In the genomic region with DNA sequence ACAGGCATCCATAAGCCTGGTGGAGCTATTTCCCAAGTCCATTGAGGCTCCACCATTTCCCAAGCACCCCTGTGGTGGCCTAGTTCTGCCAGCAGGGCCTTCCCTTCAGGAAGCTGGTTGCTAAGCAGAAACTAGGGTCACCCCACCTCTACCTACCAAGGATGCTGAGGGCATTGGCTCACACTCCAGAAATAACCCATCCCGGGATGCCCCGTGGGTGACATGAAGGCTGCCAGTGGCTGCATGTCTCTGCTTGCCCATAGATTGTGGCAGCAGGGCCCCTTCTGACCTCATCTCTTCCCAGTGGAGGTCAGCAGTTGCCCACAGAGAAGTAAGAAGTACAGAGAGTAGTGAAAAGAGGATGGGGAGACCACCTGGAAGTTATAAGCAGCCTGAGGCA, we compare ENCODE assay signal across 23 mouse cellular contexts. TPM values are rescaled to one million over a fixed set of nuclear protein-coding genes. Genes with fewer than 3 reads are reported as not detected.
"Had no signal": no experiment of that assay in that cellular context is flagged by ENCODE, and none has a peak within 500 bp of the region (broad histone marks: within the 10 kb centered on the region; RNA-seq: fewer than 3 reads in every experiment).

No protein-coding gene starts in this region.

- H3K36me3 ChIP-seq: limb, embryonic 10.5 days; limb, embryonic 13.5 days; liver, embryonic 12.5 days; liver, embryonic 15.5 days had no signal

- ATAC-seq: liver, embryonic 12.5 days had no signal

- H3K27me3 ChIP-seq: limb, embryonic 13.5 days; liver, embryonic 15.5 days had no signal

- H3K9ac ChIP-seq: limb, embryonic 13.5 days; liver, embryonic 12.5 days; liver, embryonic 15.5 days had no signal

- H3K4me1 ChIP-seq: limb, embryonic 10.5 days; limb, embryonic 13.5 days; liver, embryonic 12.5 days; liver, embryonic 15.5 days had no signal

- H3K9me3 ChIP-seq: limb, embryonic 10.5 days; limb, embryonic 13.5 days; liver, embryonic 12.5 days; liver, embryonic 15.5 days had no signal

- H3K4me3 ChIP-seq: layer of hippocampus, adult 2 months; limb, embryonic 10.5 days; limb, embryonic 13.5 days; liver, embryonic 12.5 days; liver, embryonic 15.5 days had no signal

- H3K4me2 ChIP-seq: limb, embryonic 13.5 days; liver, embryonic 12.5 days; liver, embryonic 15.5 days; midbrain, embryonic 11.5 days had no signal

- H3K27ac ChIP-seq: layer of hippocampus, adult 2 months; limb, embryonic 10.5 days; limb, embryonic 13.5 days; liver, embryonic 12.5 days; liver, embryonic 15.5 days; stomach, postnatal 0 days had no signal

- DNase-seq: kidney, postnatal 14 days; layer of hippocampus, adult 9-11 months; liver; lung, adult 18-20 months; lung, postnatal 14 days; lung, postnatal 4 days; midbrain, embryonic 14.5 days; right cerebral cortex, postnatal 4 days; thymus, adult 2 months; thymus, postnatal 14 days; thymus, postnatal 4 days had no signal

RNA-seq across cellular contexts. Expression of a gene that starts 1.4 kb away (rescaled TPM):
- total RNA-seq: megakaryocyte progenitor cell, adult 5-6 weeks; megakaryocyte-erythroid progenitor cell, adult 5-6 weeks had no signal

RNA-seq across cellular contexts. Expression of a gene that starts 39.5 kb away (rescaled TPM):
- total RNA-seq: left cerebral cortex, adult 18-20 months; left cerebral cortex, postnatal 25 days; midbrain, postnatal 0 days had no signal
